25 mouse cellular contexts compared by ENCODE assay signal in the genomic region with DNA sequence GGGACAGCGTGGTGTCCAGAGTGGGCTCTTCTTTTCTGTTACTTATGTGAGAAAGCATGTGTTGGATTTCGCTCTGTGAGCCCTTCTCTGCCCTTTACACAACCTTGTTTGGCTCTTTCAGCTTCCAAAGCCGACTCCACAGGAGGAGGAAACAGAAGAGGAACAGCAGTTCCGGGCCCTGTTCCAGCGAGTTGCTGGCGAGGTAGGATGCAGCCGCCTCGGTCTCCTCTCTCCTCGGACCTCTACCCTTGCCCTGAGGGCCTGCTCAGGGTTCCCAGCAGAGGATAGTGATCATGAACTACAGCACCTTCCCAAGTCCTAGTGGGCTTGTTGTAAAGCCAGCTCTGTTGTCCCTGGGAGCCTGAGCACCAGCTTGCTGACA. TPM values are rescaled to one million over a fixed set of nuclear protein-coding genes. Genes with fewer than 3 reads are reported as not detected.
DNase-seq lines count a peak whose midpoint lies in the region; ATAC-seq lines count a peak whose summit lies in the region.
"Had no signal": no experiment of that assay in that cellular context is flagged by ENCODE, and none has a peak within 500 bp of the region (broad histone marks: within the 10 kb centered on the region; RNA-seq: fewer than 3 reads in every experiment).

No protein-coding gene starts in this region.

- WGBS in kidney, embryonic 15.5 days, result 79% methylated on average over 9 of the region's 9 CpGs

- H3K4me3 ChIP-seq in kidney, embryonic 15.5 days (replicated peaks), result no peak overlapping the region
- H3K4me3 ChIP-seq: embryonic facial prominence, embryonic 15.5 days; heart, embryonic 15.5 days; hindbrain, embryonic 12.5 days; limb, embryonic 12.5 days had no signal

- no peak overlapping the region for H3K4me2 ChIP-seq in kidney, embryonic 15.5 days
- H3K4me2 ChIP-seq: embryonic facial prominence, embryonic 15.5 days; heart, embryonic 15.5 days; hindbrain, embryonic 12.5 days; limb, embryonic 12.5 days; liver, embryonic 11.5 days; midbrain, embryonic 11.5 days had no signal

- no peaks in the 10 kb centered on the region for H3K36me3 ChIP-seq in kidney, embryonic 15.5 days
- H3K36me3 ChIP-seq: embryonic facial prominence, embryonic 15.5 days; heart, embryonic 15.5 days; hindbrain, embryonic 12.5 days; limb, embryonic 12.5 days had no signal

- DNase-seq in cerebellum, adult 9-11 months, result peak; percentile 42
- no peak for DNase-seq in cerebellum, adult 11 months
- peak; percentile 20 to 48 for DNase-seq in heart, postnatal 10 days
- no peak for DNase-seq in heart, postnatal 36 days
- DNase-seq in kidney, postnatal 4 days, result peak; percentile 49 to 56
- peak; percentile 44 for DNase-seq in brain, adult 2 months (ENCODE audit: low read depth, low spot score)
- no peak for DNase-seq in spleen, postnatal 10 days (ENCODE audit: low spot score in 2 of 2)
- DNase-seq: liver, postnatal 0 days; thymus, adult 18-20 months had no signal

- H3K4me1 ChIP-seq in kidney, embryonic 15.5 days, result peaks cover 5% of the 10 kb centered on the region; the same call in 1 of the 2 replicates
- H3K4me1 ChIP-seq: embryonic facial prominence, embryonic 15.5 days; heart, embryonic 15.5 days; hindbrain, embryonic 12.5 days; limb, embryonic 12.5 days had no signal

- H3K27ac ChIP-seq in kidney, embryonic 15.5 days, result no peak overlapping the region
- H3K27ac ChIP-seq: embryonic facial prominence, embryonic 15.5 days; heart, embryonic 15.5 days; hindbrain, embryonic 12.5 days; limb, embryonic 12.5 days had no signal

- no peak overlapping the region for H3K9ac ChIP-seq in kidney, embryonic 15.5 days
- H3K9ac ChIP-seq: embryonic facial prominence, embryonic 15.5 days; heart, embryonic 15.5 days; hindbrain, embryonic 12.5 days; limb, embryonic 12.5 days; liver, postnatal 0 days had no signal

- no peaks in the 10 kb centered on the region for H3K27me3 ChIP-seq in kidney, embryonic 15.5 days
- H3K27me3 ChIP-seq: embryonic facial prominence, embryonic 15.5 days; hindbrain, embryonic 12.5 days had no signal

- H3K9me3 ChIP-seq in kidney, embryonic 15.5 days (replicated peaks), result no peaks in the 10 kb centered on the region
- H3K9me3 ChIP-seq: embryonic facial prominence, embryonic 15.5 days; heart, embryonic 15.5 days; hindbrain, embryonic 12.5 days; limb, embryonic 12.5 days had no signal

- intact Hi-C loops in heart, postnatal 10 days (cut with DNase I), result no loop called here
- intact Hi-C loops in heart, postnatal 36 days (cut with DNase I), result no loop called here

- no peak for ATAC-seq in kidney, embryonic 15.5 days (replicated peaks; ENCODE audit: low FRiP score)
- ATAC-seq: forebrain, embryonic 14.5 days; inflammation-experienced regulatory T-cells, adult 6 months; liver, postnatal 0 days; Patski had no signal

RNA-seq across cellular contexts. Expression of gene Capn9, which starts 33.1 kb away (rescaled TPM):
- not detected for total RNA-seq in heart, postnatal 10 days (2021)
- total RNA-seq in heart, postnatal 36 days (2021), result not detected
- polyA plus RNA-seq in kidney, embryonic 15.5 days (2015; fragmentation: Nextera tagmentation; extraction: Ambion mirVana), result 0.08 and 0.31 TPM in 2 replicates
- total RNA-seq: ES-E14; gastrocnemius, adult 8-10 months; granulocyte monocyte progenitor cell, adult 5-6 weeks; left cerebral cortex, postnatal 10 days; megakaryocyte progenitor cell, adult 5-6 weeks had no signal
- polyA plus RNA-seq: hindbrain, embryonic 12.5 days; inflammation-experienced regulatory T-cells, adult 6 months; kidney, adult 2 months; limb, embryonic 12.5 days; liver, embryonic 11.5 days; liver, postnatal 0 days; midbrain, embryonic 11.5 days; Patski had no signal

RNA-seq across cellular contexts. Expression of gene Agt, which starts 39.5 kb away (rescaled TPM):
- total RNA-seq in heart, postnatal 10 days (2021), result 10 to 100 TPM in 1 of 2 experiments, 1 to 10 TPM in 1; 6.1 to 17.1 TPM
- total RNA-seq in heart, postnatal 36 days (2021), result 10 to 100 TPM in 1 of 2 experiments, 1 to 10 TPM in 1; 6.4 to 11.8 TPM
- polyA plus RNA-seq in kidney, embryonic 15.5 days (2015; fragmentation: Nextera tagmentation; extraction: Ambion mirVana), result 1.9 and 3.2 TPM in 2 replicates
- total RNA-seq: ES-E14; granulocyte monocyte progenitor cell, adult 5-6 weeks; megakaryocyte progenitor cell, adult 5-6 weeks had no signal
- polyA plus RNA-seq: forebrain, embryonic 14.5 days; inflammation-experienced regulatory T-cells, adult 6 months; limb, embryonic 12.5 days; midbrain, embryonic 11.5 days had no signal

RNA-seq across cellular contexts. Expression of gene 2310022B05Rik, which starts 54.2 kb away (rescaled TPM):
- 100 to 1,000 TPM; 144 to 160 TPM for total RNA-seq in heart, postnatal 10 days (2021)
- total RNA-seq in heart, postnatal 36 days (2021), result 10 to 100 TPM; 68.7 to 73.6 TPM
- polyA plus RNA-seq in kidney, embryonic 15.5 days (2015; fragmentation: Nextera tagmentation; extraction: Ambion mirVana), result 28.4 and 32.3 TPM in 2 replicates

Comparison
In these comparisons a context has a peak if more than half of its experiments do, and no peak if none do; other contexts are left out.
1. DNase-seq: peak in cerebellum, adult 9-11 months (single experiment), heart, postnatal 10 days (2 of 2), kidney, postnatal 4 days (2 of 2) and brain, adult 2 months (single experiment); none in cerebellum, adult 11 months (single experiment), heart, postnatal 36 days (0 of 2) and spleen, postnatal 10 days (0 of 2).